Comparison of ENCODE assay signal across 15 mouse cellular contexts in the genomic region with DNA sequence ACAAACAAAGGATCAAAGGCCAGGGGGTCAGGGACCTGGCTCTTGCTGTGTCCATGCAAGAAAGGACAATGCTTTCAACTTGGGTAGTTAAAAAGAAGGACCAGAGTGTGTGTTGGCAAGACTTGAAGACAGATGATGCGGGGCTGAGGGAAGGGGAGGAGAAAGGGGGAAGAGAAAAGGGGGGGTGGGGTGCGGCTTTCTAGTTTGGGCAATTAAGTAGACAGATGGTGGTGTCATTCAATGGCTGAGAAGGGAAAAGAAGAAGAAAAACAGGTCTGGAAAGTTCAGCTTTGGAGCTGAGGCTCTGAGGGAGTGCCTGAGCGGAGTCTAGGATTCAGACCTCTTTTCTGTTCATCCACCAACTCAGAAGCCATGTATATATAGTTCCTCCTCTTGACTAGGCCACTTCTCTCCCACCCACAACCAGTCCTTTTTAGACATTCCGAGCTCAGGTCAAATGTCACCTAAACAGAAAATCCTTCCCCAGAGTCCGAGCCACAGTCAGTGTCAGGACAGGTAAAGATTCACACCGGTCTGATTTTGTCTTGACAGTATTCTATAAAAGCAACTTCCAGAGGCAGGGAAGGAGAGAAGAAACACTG. TPM values are rescaled to one million over a fixed set of nuclear protein-coding genes. Genes with fewer than 3 reads are reported as not detected.
DNase-seq lines count a peak whose midpoint lies in the region; ATAC-seq and TF ChIP-seq lines count a peak whose summit lies in the region.
"Had no signal": no experiment of that assay in that cellular context is flagged by ENCODE, and none has a peak within 500 bp of the region (broad histone marks: within the 10 kb centered on the region; RNA-seq: fewer than 3 reads in every experiment).

No protein-coding gene starts in this region.

- intact Hi-C loops in heart, postnatal 25 days (cut with DNase I): no loop called here
- intact Hi-C loops in left cerebral cortex, postnatal 25 days (cut with DNase I): no loop called here

- no peaks in the 10 kb centered on the region for H3K79me3 ChIP-seq in C2C12 (ENCODE audit: low read depth)

- H3K9me3 ChIP-seq in heart, embryonic 15.5 days (replicated peaks): no peaks in the 10 kb centered on the region
- H3K9me3 ChIP-seq in liver, embryonic 14.5 days (ENCODE audit: control insufficient read depth, low read length): no peaks in the 10 kb centered on the region
- H3K9me3 ChIP-seq: embryonic facial prominence, embryonic 12.5 days; midbrain, embryonic 13.5 days; neural tube, embryonic 15.5 days had no signal

- no peak for ATAC-seq in heart, embryonic 15.5 days (replicated peaks; ENCODE audit: insufficient number of reproducible peaks, insufficient read depth, low FRiP score, low read depth)
- ATAC-seq in liver, embryonic 14.5 days (ENCODE audit: insufficient read depth): peak; percentile 12; the same call in 1 of the 2 replicates
- ATAC-seq: midbrain, embryonic 13.5 days had no signal

- no peak overlapping the region for H3K4me2 ChIP-seq in heart, embryonic 15.5 days
- peak overlapping the region; percentile 70 for H3K4me2 ChIP-seq in liver, embryonic 14.5 days (ENCODE audit: low read depth)
- H3K4me2 ChIP-seq: embryonic facial prominence, embryonic 12.5 days; midbrain, embryonic 13.5 days; neural tube, embryonic 15.5 days had no signal

- peak overlapping the region; percentile 83; the same call in 1 of the 2 replicates for H3K27ac ChIP-seq in heart, embryonic 15.5 days
- H3K27ac ChIP-seq in liver, embryonic 14.5 days: peak overlapping the region; percentile 92
- H3K27ac ChIP-seq: embryonic facial prominence, embryonic 12.5 days; midbrain, embryonic 13.5 days; neural tube, embryonic 15.5 days had no signal

- peak; percentile 22 for DNase-seq in embryo, embryonic 10 days (ENCODE audit: low spot score)
- DNase-seq in embryo, embryonic 11 days: no peak
- no peak for DNase-seq in heart, postnatal 25 days (ENCODE audit: low spot score)
- no peak for DNase-seq in liver, embryonic 14.5 days (ENCODE audit: low read depth in 3 of 3, low spot score in 3 of 3)
- DNase-seq in ovary, postnatal 36 days (ENCODE audit: low spot score): no peak
- no peak for DNase-seq in left cerebral cortex, postnatal 25 days (ENCODE audit: low spot score in 2 of 2)
- DNase-seq: cerebellum, adult 8-10 months; kidney, adult 11 months; lung, postnatal 10 days; right cerebral cortex, postnatal 25 days had no signal

- H3K9ac ChIP-seq in heart, embryonic 15.5 days: no peak overlapping the region
- peak overlapping the region; percentile 70 for H3K9ac ChIP-seq in liver, embryonic 14.5 days (replicated peaks)
- H3K9ac ChIP-seq: embryonic facial prominence, embryonic 12.5 days; midbrain, embryonic 13.5 days; neural tube, embryonic 15.5 days had no signal

- no peak overlapping the region for H3K4me3 ChIP-seq in heart, embryonic 15.5 days
- H3K4me3 ChIP-seq in C2C12 (ENCODE audit: insufficient read depth, poor library complexity, severe bottlenecking): no peak overlapping the region
- H3K4me3 ChIP-seq in liver, embryonic 14.5 days (ENCODE audit: insufficient read depth in 1 of 2, low read depth in 2 of 2, low read length in 2 of 2): peak overlapping the region; percentile 5 to 41; a peak in 2 of 4 replicates
- H3K4me3 ChIP-seq: embryonic facial prominence, embryonic 12.5 days; midbrain, embryonic 13.5 days; neural tube, embryonic 15.5 days had no signal

- WGBS in heart, embryonic 15.5 days: 69% methylated on average over 6 of the region's 6 CpGs
- 67% methylated on average over 6 of the region's 6 CpGs for WGBS in liver, embryonic 14.5 days (ENCODE audit: insufficient replicate concordance)

- peaks cover 30% of the 10 kb centered on the region for H3K4me1 ChIP-seq in heart, embryonic 15.5 days (replicated peaks)
- peaks cover 33 to 42% of the 10 kb centered on the region in 2 experiments for H3K4me1 ChIP-seq in liver, embryonic 14.5 days (replicated peaks; ENCODE audit: control insufficient read depth in 2 of 2, insufficient read depth in 2 of 2, low read length in 1 of 2)
- H3K4me1 ChIP-seq: midbrain, embryonic 13.5 days had no signal

- no peaks in the 10 kb centered on the region for H3K36me3 ChIP-seq in heart, embryonic 15.5 days
- H3K36me3 ChIP-seq in C2C12 (ENCODE audit: control insufficient read depth, insufficient read depth): no peaks in the 10 kb centered on the region
- no peaks in the 10 kb centered on the region for H3K36me3 ChIP-seq in liver, embryonic 14.5 days (replicated peaks; ENCODE audit: control insufficient read depth, insufficient read depth, low read depth)
- H3K36me3 ChIP-seq: embryonic facial prominence, embryonic 12.5 days; midbrain, embryonic 13.5 days; neural tube, embryonic 15.5 days had no signal

- no peak overlapping the region for H3ac ChIP-seq in C2C12 (ENCODE audit: control insufficient read depth, insufficient read length, low read depth)

- H3K79me2 ChIP-seq in C2C12 (ENCODE audit: control insufficient read depth, insufficient read depth): no peaks in the 10 kb centered on the region

- no peak for TF ChIP-seq EP300 in liver, embryonic 14.5 days (IDR thresholded peaks at IDR 0.05; ENCODE audit: low read depth)

- H3K27me3 ChIP-seq in heart, embryonic 15.5 days: no peaks in the 10 kb centered on the region
- H3K27me3 ChIP-seq in C2C12 (ENCODE audit: control insufficient read depth, insufficient read depth, insufficient read length): no peaks in the 10 kb centered on the region
- no peaks in the 10 kb centered on the region; the same call in 1 of the 2 replicates for H3K27me3 ChIP-seq in liver, embryonic 14.5 days (ENCODE audit: control insufficient read depth, insufficient read depth, low read length)
- H3K27me3 ChIP-seq: embryonic facial prominence, embryonic 12.5 days; midbrain, embryonic 13.5 days; neural tube, embryonic 15.5 days had no signal

- no peak for TF ChIP-seq CTCF in C2C12 (IDR thresholded peaks at IDR 0.05; ENCODE audit: control insufficient read depth, insufficient read depth, insufficient read length)
- no peak for TF ChIP-seq CTCF in liver, embryonic 14.5 days (IDR thresholded peaks at IDR 0.05; ENCODE audit: low read depth)

TF ChIP-seq in C2C12, 6 proteins besides CTCF, POLR2A, EP300 and RAD21:
- TF ChIP-seq MYOD1 (IDR thresholded peaks at IDR 0.05; ENCODE audit: control insufficient read depth, insufficient read length, low read depth) (peak; percentile 57), MYOG (IDR thresholded peaks at IDR 0.05; ENCODE audit: control insufficient read depth, extremely low read depth, insufficient read length) (no peak), MAX (IDR thresholded peaks at IDR 0.05) (no peak)
TF ChIP-seq in C2C12: peak in this region for 1.

RNA-seq across cellular contexts. Expression of a gene that starts 27.0 kb away (rescaled TPM):
- polyA plus RNA-seq in heart, embryonic 15.5 days (2015; fragmentation: Nextera tagmentation; extraction: Ambion mirVana): 42.8 and 48.1 TPM in 2 replicates
- 10 to 100 TPM; 48.8 to 50.8 TPM for total RNA-seq in heart, postnatal 25 days (2021)
- polyA plus RNA-seq in C2C12 (2012; fragmentation: generic; extraction: Trizol): 21.5 TPM
- polyA plus RNA-seq in liver, embryonic 14.5 days (2012; rRNA removed): 17.9 and 33.6 TPM in 2 replicates
- polyA plus RNA-seq in liver, embryonic 14.5 days (2014; fragmentation: Nextera tagmentation; extraction: Ambion mirVana): 51.2 and 58.0 TPM in 2 replicates
- total RNA-seq in left cerebral cortex, postnatal 25 days (2021): 10 to 100 TPM; 83.0 to 85.7 TPM

Comparison
In these comparisons a context has a peak if more than half of its experiments do, and no peak if none do; other contexts are left out.
1. H3K4me3 ChIP-seq: peak in liver, embryonic 14.5 days (2 of 2); none in heart, embryonic 15.5 days (single experiment) and C2C12 (single experiment).